Mouse (Mus musculus): ENCODE results near the gene Epb41l5. TPM values are rescaled to one million over a fixed set of nuclear protein-coding genes. Genes with fewer than 3 reads are reported as not detected.

Gene Epb41l5
- total RNA-seq, 2 experiments from 2014 or later, result not detected

GRCm38 (mm10) chr1:119504260-119505062 lies 144.3 kb downstream of the Epb41l5 start, which contains the start of gene Ralb:
Gene Ralb, minus strand, starts transcription at chr1:119504794.
- peak; percentile 69 for ATAC-seq (replicated peaks; ENCODE audit: low FRiP score, poor library complexity, severe bottlenecking)

DNA sequence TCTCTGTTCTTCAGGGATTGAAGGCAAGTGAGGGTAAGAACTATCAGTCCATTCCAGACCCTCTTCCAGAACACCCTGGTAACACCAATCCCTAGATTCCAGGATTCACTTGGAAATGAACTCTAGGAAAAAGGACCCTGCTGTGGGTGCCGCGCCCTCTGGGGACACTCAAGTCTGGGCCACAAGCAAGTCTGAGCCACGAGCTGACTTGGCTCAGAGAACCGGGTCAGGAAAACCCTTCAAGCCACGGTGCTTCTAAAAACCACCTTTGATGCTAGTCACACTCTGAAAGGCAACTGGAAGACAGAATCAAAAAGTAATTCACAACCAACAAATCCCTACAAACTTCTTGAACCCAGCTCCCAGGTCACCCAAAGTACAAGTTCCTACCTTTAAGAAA lies 145.0 kb downstream of the Epb41l5 start:
- ATAC-seq (replicated peaks; ENCODE audit: low FRiP score, poor library complexity, severe bottlenecking), result no peak

DNA sequence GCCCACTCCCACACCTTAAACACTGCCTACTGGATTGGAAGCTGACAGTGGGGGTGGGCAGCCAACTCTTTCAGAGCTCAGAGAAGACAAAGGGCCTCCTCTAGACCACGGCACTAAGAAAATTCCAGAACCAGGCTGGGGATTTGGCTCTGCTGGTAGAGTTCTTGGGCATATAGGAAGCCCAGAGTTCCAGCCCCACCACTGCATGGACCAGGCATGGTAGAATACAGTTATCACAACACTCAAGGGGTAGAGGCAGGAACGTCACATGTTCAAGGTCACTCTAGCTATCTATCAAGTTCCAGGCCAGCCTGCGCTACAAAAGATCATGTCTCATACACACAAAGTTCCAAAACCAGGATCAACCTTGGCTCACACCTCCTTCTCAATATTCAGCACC lies 145.6 kb downstream of the Epb41l5 start:
- ATAC-seq (replicated peaks; ENCODE audit: low FRiP score, poor library complexity, severe bottlenecking), result no peak

- ATAC-seq (replicated peaks; ENCODE audit: low FRiP score, poor library complexity, severe bottlenecking), result no peak
Observed at GRCm38 (mm10) chr1:119502729-119503128, 146.1 kb downstream of the Epb41l5 start.

- no peak for ATAC-seq (replicated peaks; ENCODE audit: low FRiP score, poor library complexity, severe bottlenecking)
Observed at GRCm38 (mm10) chr1:119501881-119502280, 146.9 kb downstream of the Epb41l5 start.

- ATAC-seq (replicated peaks; ENCODE audit: low FRiP score, poor library complexity, severe bottlenecking), result no peak
Observed at GRCm38 (mm10) chr1:119499456-119499855, 149.3 kb downstream of the Epb41l5 start.

- no peak for ATAC-seq (replicated peaks; ENCODE audit: low FRiP score, poor library complexity, severe bottlenecking)
Observed at GRCm38 (mm10) chr1:119498536-119499231, 150.1 kb downstream of the Epb41l5 start.

- ATAC-seq (replicated peaks; ENCODE audit: low FRiP score, poor library complexity, severe bottlenecking), result no peak
Observed at GRCm38 (mm10) chr1:119497346-119498004, 151.3 kb downstream of the Epb41l5 start.

- no peak for ATAC-seq (replicated peaks; ENCODE audit: low FRiP score, poor library complexity, severe bottlenecking)
Observed at GRCm38 (mm10) chr1:119495396-119495775, 153.4 kb downstream of the Epb41l5 start.

Other genes with a start within 250 kb of the Epb41l5 start
- not detected in 2 replicates for gene Inhbb, start 226.8 kb downstream of the Epb41l5 start, total RNA-seq (2015; ENCODE audit: low replicate concordance)
- gene Inhbb, start 226.8 kb downstream of the Epb41l5 start, total RNA-seq (2017; ENCODE audit: low replicate concordance), result not detected in 2 replicates
- 3.1 and 6.9 TPM in 2 replicates for gene Ralb, start 144.2 kb downstream of the Epb41l5 start, total RNA-seq (2015; ENCODE audit: low replicate concordance)
- 7.2 and 10.5 TPM in 2 replicates for gene Ralb, start 144.2 kb downstream of the Epb41l5 start, total RNA-seq (2017; ENCODE audit: low replicate concordance)
- 5.6 and 7.7 TPM in 2 replicates for gene Tmem185b, start 122.8 kb downstream of the Epb41l5 start, total RNA-seq (2015; ENCODE audit: low replicate concordance)
- 2.2 and 3.6 TPM in 2 replicates for gene Tmem185b, start 122.8 kb downstream of the Epb41l5 start, total RNA-seq (2017; ENCODE audit: low replicate concordance)
- gene Ptpn4, start 188.6 kb upstream of the Epb41l5 start, total RNA-seq (2015; ENCODE audit: low replicate concordance), result 6.7 and 14.2 TPM in 2 replicates
- 7.2 and 9.5 TPM in 2 replicates for gene Ptpn4, start 188.6 kb upstream of the Epb41l5 start, total RNA-seq (2017; ENCODE audit: low replicate concordance)